Mouse (Mus musculus) MEL (cell line): Measurements from ENCODE around the gene Mdp1. TPM values are rescaled to one million over a fixed set of nuclear protein-coding genes. Genes with fewer than 3 reads are reported as not detected.

Source experiments
- DNase-seq: peaks from one replicate; pipeline ENCODE4 v3.0.0; 2011; ENCODE audit warnings: low read depth, low spot score
- H3K27ac ChIP-seq: 2 replicates; pipeline ENCODE4 v1.5.1; 2012; ENCODE audit warnings: low read depth, mild to moderate bottlenecking, control low read depth, low read length, moderate library complexity; ENCODE audit not compliant: control insufficient read depth
- H3K27me3 ChIP-seq, 2 experiments: fragments of 150-350 bp in 1 of 2; sonication (generic) in 1 of 2; 2 replicates each; pipeline ENCODE4 v1.6.1; 2012; ENCODE audit warnings: low read length in 2 of 2, mild to moderate bottlenecking in 2 of 2, improper control_type of control experiment in 1 of 2, moderate library complexity in 1 of 2; ENCODE audit not compliant: insufficient read depth in 2 of 2, control insufficient read depth in 1 of 2
- H3K36me3 ChIP-seq, 2 experiments: 2 replicates each; pipeline ENCODE4 v1.6.1; 2012 to 2014; ENCODE audit warnings: low read length in 2 of 2, improper control_type of control experiment in 1 of 2, inconsistent platforms in 1 of 2, mild to moderate bottlenecking in 1 of 2; ENCODE audit not compliant: insufficient read depth in 2 of 2, control insufficient read depth in 1 of 2
- H3K4me1 ChIP-seq, 2 experiments: fragments of 150-350 bp in 1 of 2; sonication (generic) in 1 of 2; 2 replicates each; pipeline ENCODE4 v1.6.1; 2012; ENCODE audit warnings: low read length in 2 of 2, improper control_type of control experiment in 1 of 2, mild to moderate bottlenecking in 1 of 2; ENCODE audit not compliant: insufficient read depth in 2 of 2, control insufficient read depth in 1 of 2
- H3K4me3 ChIP-seq, 2 experiments: fragments of 150-350 bp in 1 of 2; sonication (generic) in 1 of 2; 2 replicates each; pipeline ENCODE4 v1.5.1; 2012; ENCODE audit warnings: low read depth in 2 of 2, low read length in 2 of 2, mild to moderate bottlenecking in 2 of 2, moderate library complexity in 2 of 2, control low read depth in 1 of 2, improper control_type of control experiment in 1 of 2; ENCODE audit not compliant: control insufficient read depth in 1 of 2, insufficient read depth in 1 of 2
- H3K79me2 ChIP-seq: 2 replicates; pipeline ENCODE4 v1.6.1; 2012; ENCODE audit warnings: mild to moderate bottlenecking, low read length, moderate library complexity; ENCODE audit not compliant: control insufficient read depth, poor library complexity, insufficient read depth
- H3K9ac ChIP-seq: 2 replicates; pipeline ENCODE4 v1.6.1; 2012; ENCODE audit warnings: low read depth, mild to moderate bottlenecking, control low read depth, low read length, moderate library complexity; ENCODE audit not compliant: control insufficient read depth, poor library complexity, severe bottlenecking
- H3K9me3 ChIP-seq: fragments of 150-350 bp; sonication (generic); replicated peaks from 2 replicates; pipeline ENCODE4 v1.6.1; 2012; ENCODE audit warnings: mild to moderate bottlenecking, low read length, improper control_type of control experiment, moderate library complexity; ENCODE audit not compliant: insufficient read depth
- BHLHE40 ChIP-seq: IDR thresholded peaks from 2 replicates; pipeline ENCODE4 v1.6.1; 2012; ENCODE audit warnings: low read depth, mild to moderate bottlenecking, inconsistent platforms, low read length, improper control_type of control experiment, borderline replicate concordance
- CHD1 ChIP-seq: IDR thresholded peaks from 2 replicates; pipeline ENCODE4 v1.6.1; 2012; ENCODE audit warnings: low read depth, mild to moderate bottlenecking, inconsistent platforms, low read length, improper control_type of control experiment
- CHD2 ChIP-seq: IDR thresholded peaks from 2 replicates; pipeline ENCODE4 v1.6.1; 2011; ENCODE audit warnings: low read length, improper control_type of control experiment
- E2F4 ChIP-seq: IDR thresholded peaks from 2 replicates; pipeline ENCODE4 v1.6.1; 2011; ENCODE audit warnings: low read depth, low read length, improper control_type of control experiment, borderline replicate concordance
- ELF1 ChIP-seq: IDR thresholded peaks from 2 replicates; pipeline ENCODE4 v1.6.1; 2014; ENCODE audit warnings: low read depth, mild to moderate bottlenecking, inconsistent platforms, low read length, improper control_type of control experiment, moderate library complexity
- EP300 ChIP-seq, 2 experiments: IDR thresholded peaks; 2 replicates each; pipeline ENCODE4 v1.6.1; 2011; ENCODE audit warnings: improper control_type of control experiment in 2 of 2, low read length in 2 of 2, low read depth in 1 of 2, mild to moderate bottlenecking in 1 of 2
- ETS1 ChIP-seq: IDR thresholded peaks from 2 replicates; pipeline ENCODE4 v1.6.1; 2012; ENCODE audit warnings: low read depth, mild to moderate bottlenecking, inconsistent platforms, low read length, improper control_type of control experiment, moderate library complexity
- KAT2A ChIP-seq: conservative IDR thresholded peaks from 2 replicates; pipeline ENCODE4 v1.6.1; 2012; ENCODE audit warnings: low read depth, low read length, improper control_type of control experiment, inconsistent platforms
- MAFK ChIP-seq: IDR thresholded peaks from 2 replicates; pipeline ENCODE4 v1.6.1; 2011; ENCODE audit warnings: low read depth, mild to moderate bottlenecking, low read length, improper control_type of control experiment, borderline replicate concordance
- MAZ ChIP-seq: IDR thresholded peaks from 2 replicates; pipeline ENCODE4 v1.6.1; 2012; ENCODE audit warnings: low read depth, mild to moderate bottlenecking, inconsistent platforms, low read length, improper control_type of control experiment
- MXI1 ChIP-seq: IDR thresholded peaks from 2 replicates; pipeline ENCODE4 v1.6.1; 2011; ENCODE audit warnings: mild to moderate bottlenecking, low read depth, low read length, improper control_type of control experiment
- MYB ChIP-seq: IDR thresholded peaks from 2 replicates; pipeline ENCODE4 v1.6.1; 2011; ENCODE audit warnings: mild to moderate bottlenecking, low read depth, low read length, improper control_type of control experiment
- NELFE ChIP-seq: IDR thresholded peaks from 2 replicates; pipeline ENCODE4 v1.6.1; 2011; ENCODE audit warnings: low read depth, low read length, improper control_type of control experiment
- SIN3A ChIP-seq: IDR thresholded peaks from 2 replicates; pipeline ENCODE4 v1.6.1; 2012; ENCODE audit warnings: low read length, improper control_type of control experiment, inconsistent platforms
- SMC3 ChIP-seq: IDR thresholded peaks from 2 replicates; pipeline ENCODE4 v1.6.1; 2011; ENCODE audit warnings: low read depth, low read length, improper control_type of control experiment
- TBP ChIP-seq: IDR thresholded peaks from 2 replicates; pipeline ENCODE4 v1.8.0; 2011; ENCODE audit warnings: low read depth, low read length, improper control_type of control experiment
- ZC3H11A ChIP-seq: IDR thresholded peaks from 2 replicates; pipeline ENCODE4 v1.6.1; 2012; ENCODE audit warnings: low read depth, mild to moderate bottlenecking, inconsistent platforms, low read length, improper control_type of control experiment
- ZKSCAN1 ChIP-seq: IDR thresholded peaks from 2 replicates; pipeline ENCODE4 v1.6.1; 2012; ENCODE audit warnings: low read depth, mild to moderate bottlenecking, inconsistent platforms, low read length, improper control_type of control experiment, moderate library complexity
- ZNF384 ChIP-seq: IDR thresholded peaks from 2 replicates; pipeline ENCODE4 v1.6.1; 2012; ENCODE audit warnings: low read depth, mild to moderate bottlenecking, inconsistent platforms, low read length, improper control_type of control experiment
- polyA plus RNA-seq, 2 experiments: library from polyadenylated mRNA; stranded (reverse) in 1 of 2; unstranded in 1 of 2; fragments of >175 nt in 1 of 2; fragments of >200 nt in 1 of 2; gene quantifications; 2 replicates each; pipeline versions ENCODE4 v1.2.1 to v1.2.4; 2012; ENCODE audit warnings: low replicate concordance in 2 of 2, low read depth in 1 of 2; ENCODE audit not compliant: insufficient read length in 2 of 2, insufficient read depth in 1 of 2, missing spikeins in 1 of 2
- total RNA-seq: library from RNA; depleted of rRNA; stranded (reverse); fragments of 300-350 nt; gene quantifications from 2 replicates; pipeline ENCODE4 v1.2.3, GENCODE M21; 2012

Gene Mdp1
- total and polyA plus RNA-seq, 3 experiments = 25.6 to 30.6 TPM; not detected in 1

DNA sequence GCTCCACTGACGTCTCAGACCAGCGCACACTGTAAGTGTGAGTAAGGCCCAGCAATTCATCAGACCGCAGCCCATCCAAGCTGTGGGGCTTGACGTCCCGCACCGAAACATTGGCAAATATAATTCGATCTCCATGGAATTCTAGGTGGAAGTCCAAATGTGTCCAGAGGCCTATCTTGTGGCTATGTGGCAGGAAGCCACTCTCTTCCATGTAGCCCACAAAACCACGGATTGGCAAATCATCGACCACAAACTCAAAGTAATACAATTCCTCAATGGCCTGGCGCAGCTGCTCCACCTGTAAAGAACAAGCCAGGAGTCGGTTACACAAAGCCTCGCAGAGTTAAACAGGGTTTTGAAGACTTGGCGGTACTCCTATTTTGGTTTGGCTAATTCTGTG is 19.0 kb downstream of the Mdp1 start:
- no peaks in the 10 kb centered on the region for H3K9me3 ChIP-seq
- H3K27me3 ChIP-seq = no peaks in the 10 kb centered on the region
- H3K4me1 ChIP-seq = peaks cover 0 to 14% of the 10 kb centered on the region in 2 experiments; a peak in 2 of 4 replicates
- H3K9ac ChIP-seq = no peak overlapping the region
- H3K4me3 ChIP-seq = no peak overlapping the region
- TF ChIP-seq TBP (no peak), SMC3 (no peak), MXI1 (no peak), MAFK (no peak), ETS1 (no peak), KAT2A (no peak), MYB (no peak), ZNF384 (no peak), EP300 (IDR thresholded peaks at IDR 0.05; ENCODE audit: low read depth in 1 of 2, low read length in 2 of 2) (no peak), CHD2 (no peak), CHD1 (no peak), E2F4 (no peak), NELFE (no peak)
- DNase-seq = no peak
- peaks cover 4 to 15% of the 10 kb centered on the region in 2 experiments for H3K36me3 ChIP-seq
- H3K27ac ChIP-seq = no peak overlapping the region
- H3K79me2 ChIP-seq = peaks cover 42% of the 10 kb centered on the region

GRCm38 (mm10) chr14:55640816-55641215 is 19.5 kb downstream of the Mdp1 start:
- H3K27ac ChIP-seq = no peak overlapping the region
- no peaks in the 10 kb centered on the region for H3K9me3 ChIP-seq
- H3K36me3 ChIP-seq = peaks cover 4 to 17% of the 10 kb centered on the region in 2 experiments
- no peak overlapping the region for H3K4me3 ChIP-seq
- no peak for DNase-seq
- H3K79me2 ChIP-seq = peaks cover 42% of the 10 kb centered on the region
- peaks cover 0 to 14% of the 10 kb centered on the region in 2 experiments; a peak in 2 of 4 replicates for H3K4me1 ChIP-seq
- H3K9ac ChIP-seq = no peak overlapping the region
- TF ChIP-seq ZC3H11A (no peak), ELF1 (no peak), SIN3A (no peak), BHLHE40 (no peak), MAZ (no peak), SMC3 (no peak), ZKSCAN1 (no peak)
- no peaks in the 10 kb centered on the region for H3K27me3 ChIP-seq
